9 mouse cellular contexts compared by ENCODE assay signal in the genomic region with DNA sequence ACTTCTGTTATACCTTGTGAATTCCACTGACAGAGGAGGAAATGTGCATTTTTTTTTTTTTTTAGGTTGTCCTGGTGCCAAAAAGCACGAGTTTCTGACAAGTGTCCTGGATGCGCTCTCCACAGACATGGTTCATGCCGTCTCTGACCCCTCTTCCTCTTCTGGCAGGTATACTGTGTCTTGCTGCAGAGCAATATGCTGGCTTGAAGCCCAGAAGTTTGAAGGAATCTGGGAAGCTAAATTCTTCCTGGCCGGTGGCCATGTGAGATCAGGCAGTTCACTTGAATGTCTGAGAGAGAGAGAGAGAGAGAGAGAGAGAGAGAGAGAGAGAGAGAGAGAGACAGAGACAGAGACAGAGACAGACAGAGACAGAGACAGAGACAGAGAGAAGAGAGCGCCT.
A peak's percentile ranks its signal among the peaks of the same experiment; 100 is the strongest.
DNase-seq lines count a peak whose midpoint lies in the region; ATAC-seq and TF ChIP-seq lines count a peak whose summit lies in the region.
"Had no signal": no experiment of that assay in that cellular context is flagged by ENCODE, and none has a peak within 500 bp of the region (broad histone marks: within the 10 kb centered on the region; RNA-seq: fewer than 3 reads in every experiment).

No protein-coding gene starts in this region.

- H3K79me2 ChIP-seq in liver, adult 2 months (ENCODE audit: control insufficient read depth, insufficient read depth, low read length) = no peaks in the 10 kb centered on the region

- H3K4me1 ChIP-seq in liver, adult 2 months (ENCODE audit: control insufficient read depth, insufficient read depth, low read length) = peaks cover 12% of the 10 kb centered on the region
- no peaks in the 10 kb centered on the region for H3K4me1 ChIP-seq in liver, embryonic 12.5 days
- no peaks in the 10 kb centered on the region for H3K4me1 ChIP-seq in kidney, adult 2 months (ENCODE audit: control insufficient read depth, insufficient read depth, low read length)
- no peaks in the 10 kb centered on the region for H3K4me1 ChIP-seq in forebrain, embryonic 13.5 days

- H3K27me3 ChIP-seq in liver, adult 2 months (ENCODE audit: control insufficient read depth, insufficient read depth, low read length) = no peaks in the 10 kb centered on the region
- no peaks in the 10 kb centered on the region for H3K27me3 ChIP-seq in liver, embryonic 12.5 days (replicated peaks)
- no peaks in the 10 kb centered on the region for H3K27me3 ChIP-seq in kidney, adult 2 months (replicated peaks; ENCODE audit: control insufficient read depth, insufficient read depth, low read length)
- no peaks in the 10 kb centered on the region for H3K27me3 ChIP-seq in forebrain, embryonic 13.5 days

- no peak overlapping the region for H3K9ac ChIP-seq in liver, adult 2 months (ENCODE audit: low read depth, low read length)
- no peak overlapping the region for H3K9ac ChIP-seq in liver, embryonic 12.5 days
- H3K9ac ChIP-seq in forebrain, embryonic 13.5 days = no peak overlapping the region

- TF ChIP-seq CTCF in liver, adult 2 months (IDR thresholded peaks at IDR 0.05; ENCODE audit: low read depth, low read length) = no peak
- TF ChIP-seq CTCF in kidney, adult 2 months (conservative IDR thresholded peaks at IDR 0.05; ENCODE audit: insufficient read depth, insufficient read length, low read depth, low read length) = no peak

- H3K9me3 ChIP-seq in liver, embryonic 12.5 days (replicated peaks) = no peaks in the 10 kb centered on the region
- H3K9me3 ChIP-seq in forebrain, embryonic 13.5 days (replicated peaks) = no peaks in the 10 kb centered on the region

- no peak for ATAC-seq in liver, embryonic 12.5 days
- ATAC-seq in forebrain, embryonic 13.5 days = no peak
- no peak for ATAC-seq in CD4-positive, CD25-positive, alpha-beta regulatory T cell, adult 4 months
- ATAC-seq in cerebellum, adult (ENCODE audit: insufficient number of reproducible peaks, low FRiP score, low TSS enrichment) = no peak

- no peak overlapping the region for H3K4me2 ChIP-seq in liver, embryonic 12.5 days
- no peak overlapping the region for H3K4me2 ChIP-seq in forebrain, embryonic 13.5 days

- 77% methylated on average over 5 of the region's 5 CpGs for WGBS in liver, adult 2 months
- 67% methylated on average over 5 of the region's 5 CpGs for WGBS in liver, embryonic 12.5 days (ENCODE audit: insufficient replicate concordance)
- WGBS in kidney, adult 2 months = 32% methylated on average over 5 of the region's 5 CpGs
- WGBS in forebrain, embryonic 13.5 days = 73% methylated on average over 5 of the region's 5 CpGs

- no peaks in the 10 kb centered on the region for H3K36me3 ChIP-seq in liver, adult 2 months (ENCODE audit: control insufficient read depth, insufficient read depth, low read length)
- no peaks in the 10 kb centered on the region for H3K36me3 ChIP-seq in liver, embryonic 12.5 days
- no peaks in the 10 kb centered on the region for H3K36me3 ChIP-seq in kidney, adult 2 months (ENCODE audit: control insufficient read depth, insufficient read depth, low read length)
- no peaks in the 10 kb centered on the region for H3K36me3 ChIP-seq in forebrain, embryonic 13.5 days (ENCODE audit: poor library complexity, severe bottlenecking)

- H3K4me3 ChIP-seq in liver, adult 2 months (ENCODE audit: insufficient read depth, low read depth, low read length) = no peak overlapping the region
- H3K4me3 ChIP-seq in liver, embryonic 12.5 days = no peak overlapping the region
- no peak overlapping the region for H3K4me3 ChIP-seq in kidney, adult 2 months (ENCODE audit: insufficient read depth, low read depth, low read length)
- H3K4me3 ChIP-seq in forebrain, embryonic 13.5 days = no peak overlapping the region
- H3K4me3 ChIP-seq: myocyte had no signal

- DNase-seq in liver, adult 2 months (ENCODE audit: extremely low read depth, low read depth, low spot score) = peak; percentile 18
- DNase-seq in gastrocnemius, adult 18-20 months (ENCODE audit: low spot score) = peak; percentile 75
- peak; percentile 95 for DNase-seq in kidney, adult 2 months
- DNase-seq in ovary, postnatal 10 days (ENCODE audit: low spot score) = peak; percentile 10

- no peak for TF ChIP-seq POLR2A in liver, adult 2 months (IDR thresholded peaks at IDR 0.05; ENCODE audit: extremely low read depth, insufficient read depth, low read length)
- TF ChIP-seq POLR2A in kidney, adult 2 months (IDR thresholded peaks at IDR 0.05; ENCODE audit: low read depth, low read length) = no peak

- no peak overlapping the region for H3K27ac ChIP-seq in liver, adult 2 months (replicated peaks; ENCODE audit: insufficient read depth, low read depth, low read length)
- no peak overlapping the region for H3K27ac ChIP-seq in liver, embryonic 12.5 days
- H3K27ac ChIP-seq in kidney, adult 2 months (ENCODE audit: insufficient read depth, low read depth, low read length) = no peak overlapping the region
- no peak overlapping the region for H3K27ac ChIP-seq in forebrain, embryonic 13.5 days

Comparison
In these comparisons a context has a peak if more than half of its experiments do, and no peak if none do; other contexts are left out.
1. DNase-seq: peak in every context shown above with its lines; median percentile 95 in kidney, adult 2 months; 75 in gastrocnemius, adult 18-20 months; 18 in liver, adult 2 months; 10 in ovary, postnatal 10 days.